ENCODE assay signal across 23 mouse cellular contexts in the genomic region with DNA sequence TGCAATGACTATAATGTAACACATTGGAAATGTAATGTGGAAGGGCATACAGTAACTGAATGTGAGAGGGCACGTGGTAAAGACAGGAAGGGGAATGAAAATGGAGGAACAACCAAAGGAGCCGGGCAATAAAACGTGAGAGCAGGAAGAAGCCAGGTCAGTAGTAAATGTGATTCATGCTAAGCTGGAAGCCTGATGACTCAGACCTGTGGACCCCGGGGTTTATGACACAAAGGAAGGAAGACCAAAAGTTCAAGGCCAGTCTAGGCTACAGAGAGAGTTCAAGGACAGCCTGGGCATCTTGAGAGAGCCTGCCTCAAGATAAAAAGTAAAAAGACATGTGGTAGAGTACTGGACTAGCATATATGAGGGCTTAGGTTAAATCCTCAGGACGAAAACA. TPM values are rescaled to one million over a fixed set of nuclear protein-coding genes. Genes with fewer than 3 reads are reported as not detected.
"Had no signal": no experiment of that assay in that cellular context is flagged by ENCODE, and none has a peak within 500 bp of the region (broad histone marks: within the 10 kb centered on the region; RNA-seq: fewer than 3 reads in every experiment).

No protein-coding gene starts in this region.

- H3K4me2 ChIP-seq: kidney, embryonic 15.5 days; limb, embryonic 12.5 days; limb, embryonic 15.5 days; liver, embryonic 11.5 days; lung, embryonic 14.5 days; midbrain, embryonic 13.5 days; neural tube, embryonic 13.5 days; stomach, embryonic 15.5 days had no signal

- H3K9me3 ChIP-seq: kidney, embryonic 15.5 days; limb, embryonic 12.5 days; limb, embryonic 15.5 days; midbrain, embryonic 10.5 days; midbrain, embryonic 13.5 days; neural tube, embryonic 13.5 days; stomach, embryonic 15.5 days had no signal

- DNase-seq: kidney, adult 8-10 months; kidney, postnatal 14 days; left cerebral cortex, postnatal 4 days; liver, postnatal 0 days; lung, embryonic 14.5 days; retina, postnatal 1 day; right cerebral cortex, postnatal 25 days; spleen, adult 18-20 months; thymus, postnatal 25 days had no signal

- H3K4me3 ChIP-seq: kidney, embryonic 15.5 days; limb, embryonic 12.5 days; limb, embryonic 15.5 days; midbrain, embryonic 10.5 days; midbrain, embryonic 13.5 days; myocyte; neural tube, embryonic 13.5 days; stomach, embryonic 15.5 days had no signal

- H3K27me3 ChIP-seq: kidney, embryonic 15.5 days; limb, embryonic 12.5 days; limb, embryonic 15.5 days; midbrain, embryonic 13.5 days; neural tube, embryonic 13.5 days; stomach, embryonic 15.5 days had no signal

- H3K36me3 ChIP-seq: kidney, embryonic 15.5 days; limb, embryonic 12.5 days; limb, embryonic 15.5 days; midbrain, embryonic 10.5 days; midbrain, embryonic 13.5 days; neural tube, embryonic 13.5 days; stomach, embryonic 15.5 days had no signal

- ATAC-seq: liver, postnatal 0 days; lung, postnatal 0 days; midbrain, embryonic 13.5 days; midbrain, embryonic 16.5 days had no signal

- H3K4me1 ChIP-seq: limb, embryonic 12.5 days; limb, embryonic 15.5 days; midbrain, embryonic 10.5 days; midbrain, embryonic 13.5 days; neural tube, embryonic 13.5 days; stomach, embryonic 15.5 days had no signal

- H3K27ac ChIP-seq: kidney, embryonic 15.5 days; limb, embryonic 12.5 days; limb, embryonic 15.5 days; liver, embryonic 14.5 days; macrophage; midbrain, embryonic 10.5 days; midbrain, embryonic 13.5 days; neural tube, embryonic 13.5 days; stomach, embryonic 15.5 days had no signal

- H3K9ac ChIP-seq: kidney, embryonic 15.5 days; limb, embryonic 12.5 days; limb, embryonic 15.5 days; liver, embryonic 14.5 days; liver, postnatal 0 days; lung, embryonic 14.5 days; midbrain, embryonic 13.5 days; neural tube, embryonic 13.5 days; stomach, embryonic 15.5 days had no signal

RNA-seq across cellular contexts. Expression of a gene that starts 12.5 kb away (rescaled TPM):
- total RNA-seq: neutrophil, adult 5-6 weeks had no signal
- polyA plus RNA-seq: midbrain, embryonic 10.5 days; midbrain, embryonic 13.5 days; midbrain, embryonic 16.5 days had no signal

RNA-seq across cellular contexts. Expression of a gene that starts 52.8 kb away (rescaled TPM):
- polyA plus RNA-seq: liver, postnatal 0 days; lung, embryonic 14.5 days; macrophage; midbrain, embryonic 10.5 days; midbrain, embryonic 13.5 days; midbrain, embryonic 16.5 days had no signal
